Mouse (Mus musculus): ENCODE results near the gene Wwp2.
A peak's percentile ranks its signal among the peaks of the same experiment; 100 is the strongest.

The Wwp2 gene

DNA sequence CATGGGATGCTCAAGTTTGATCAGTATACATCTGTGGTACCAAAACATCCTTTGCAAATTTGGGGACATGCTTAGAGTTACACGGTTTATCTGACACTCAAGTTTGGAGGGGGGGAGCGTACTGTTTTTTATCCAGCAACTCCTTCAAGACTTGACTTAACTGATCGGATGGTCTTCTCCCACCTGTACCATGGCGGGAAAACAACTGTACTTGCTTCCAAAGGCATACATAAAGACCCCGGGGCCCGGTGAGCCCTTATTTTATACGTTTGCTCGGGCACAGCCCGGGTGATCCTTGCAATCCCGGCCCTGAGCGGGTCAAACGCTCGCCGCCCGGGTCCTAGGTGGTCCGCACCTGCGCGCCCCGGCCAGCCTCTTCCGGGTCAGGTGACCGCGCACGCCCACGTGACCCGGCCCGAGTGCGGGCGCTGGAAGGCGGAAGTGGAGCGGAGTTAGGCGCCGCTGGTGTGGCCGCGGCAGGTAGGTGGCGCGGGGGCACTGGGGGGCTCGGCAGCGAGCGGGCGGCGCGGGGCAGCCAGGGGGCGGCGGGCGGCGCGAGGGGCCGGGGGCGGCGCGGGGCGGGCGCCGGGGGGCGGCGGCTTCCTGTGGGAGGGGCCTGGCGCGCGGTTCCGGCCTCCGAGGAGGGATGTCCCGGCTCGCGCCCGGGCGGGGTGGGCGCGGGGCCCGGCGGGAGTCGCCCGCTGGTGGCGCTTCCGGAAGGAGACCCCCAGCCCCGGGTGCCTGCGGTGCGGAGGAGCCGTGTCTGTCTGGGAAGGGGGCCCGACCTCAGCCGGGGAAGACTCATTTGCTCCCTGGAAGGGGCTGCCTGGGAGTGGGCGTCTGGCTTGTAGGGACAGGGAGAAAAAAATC, at the start of gene Wwp2:
Wwp2 (plus strand) TSS at position 404 of the 870 bp plus-strand sequence.
- no peak for DNase-seq (ENCODE audit: low read depth)

DNA sequence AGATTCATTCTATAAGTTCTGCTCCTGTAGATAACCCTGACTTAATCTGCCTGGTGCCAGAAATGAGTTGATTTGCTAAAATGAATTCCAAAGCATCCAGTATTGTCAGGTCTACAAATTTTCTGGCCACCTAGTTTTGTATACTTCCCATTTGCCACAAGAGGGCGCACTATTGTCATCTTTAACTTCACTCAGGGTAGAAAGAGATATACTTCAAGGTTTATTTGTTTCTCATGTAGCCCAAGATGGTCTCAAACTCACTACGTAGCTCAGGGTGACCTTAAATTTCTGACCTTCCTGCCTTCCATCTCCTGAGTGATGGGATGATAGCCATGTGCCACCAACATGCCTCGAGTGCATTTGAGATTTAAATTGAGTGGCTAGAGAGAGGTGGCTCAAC, 49.5 kb upstream of the Wwp2 start:
- peak; percentile 58 for DNase-seq (ENCODE audit: low read depth)

DNA sequence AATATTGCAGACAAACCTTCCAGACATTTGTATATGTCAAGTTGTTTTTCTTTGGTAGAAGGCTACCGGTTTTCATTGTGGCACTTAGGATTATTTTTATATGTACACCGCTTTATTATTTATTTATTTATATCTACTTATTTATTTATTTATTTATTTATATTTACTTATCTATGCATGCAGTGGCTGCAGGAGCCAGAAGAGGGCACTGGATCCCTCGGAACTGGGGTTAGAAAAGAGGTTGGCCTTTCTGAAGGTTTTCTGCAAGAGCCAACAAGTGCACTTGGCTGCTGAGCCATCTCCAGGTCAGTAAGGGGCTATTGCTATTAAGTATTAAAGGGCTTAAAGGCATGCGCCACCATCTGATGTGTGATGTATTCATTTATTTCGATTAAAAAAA, 48.3 kb upstream of the Wwp2 start:
- no peak for DNase-seq (ENCODE audit: low read depth)

DNA sequence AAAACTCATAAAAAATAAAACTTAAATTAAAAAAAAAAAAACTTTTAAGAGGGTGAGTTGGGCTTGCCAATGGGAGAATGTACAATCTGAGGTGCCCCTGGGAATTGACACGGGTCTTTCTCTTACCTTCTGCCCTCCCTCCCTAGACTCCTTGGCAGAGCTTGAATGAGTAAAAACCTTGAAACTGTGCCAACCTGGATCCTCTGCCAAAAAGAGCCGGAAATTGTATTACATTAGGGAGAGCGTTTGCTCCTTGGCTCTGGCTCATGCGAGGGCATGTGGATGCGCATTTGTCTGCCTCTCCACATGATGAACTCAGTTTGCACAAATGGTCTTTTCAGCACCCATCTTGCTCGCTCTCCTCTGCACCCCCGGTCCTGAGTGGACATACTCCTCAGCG, 46.6 kb upstream of the Wwp2 start:
- no peak for DNase-seq (ENCODE audit: low read depth)

DNA sequence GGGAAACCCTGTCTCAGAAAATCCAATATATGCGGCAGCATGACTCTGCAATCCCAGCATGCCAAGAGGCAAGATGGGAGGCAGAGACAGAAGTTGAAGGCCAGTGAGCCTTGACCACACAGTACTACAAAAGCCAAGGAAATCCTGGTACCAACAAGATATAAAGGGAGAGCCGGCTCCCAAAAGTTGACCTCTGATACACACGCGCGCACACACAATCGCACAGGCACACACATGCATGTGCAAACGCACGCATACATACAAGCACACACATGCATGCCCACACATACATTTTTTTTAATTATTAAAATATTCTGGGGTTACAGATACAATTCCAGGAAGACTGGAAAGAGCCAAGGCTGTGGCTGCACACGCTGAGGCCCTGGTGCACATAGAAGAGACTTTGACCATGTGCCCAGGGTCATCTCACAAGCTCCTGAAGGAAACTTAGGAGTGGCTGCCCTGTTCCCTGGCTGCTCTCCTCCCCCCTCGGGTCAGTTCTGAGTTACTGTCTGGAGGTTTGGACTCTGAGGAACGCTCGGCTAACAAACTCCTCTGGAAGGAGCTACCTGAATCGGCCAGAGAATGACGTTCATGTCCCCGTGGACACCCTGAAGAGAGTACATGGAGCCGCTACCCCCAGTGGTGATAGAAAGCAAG, 45.6 kb upstream of the Wwp2 start:
- no peak for DNase-seq (ENCODE audit: low read depth)

DNA sequence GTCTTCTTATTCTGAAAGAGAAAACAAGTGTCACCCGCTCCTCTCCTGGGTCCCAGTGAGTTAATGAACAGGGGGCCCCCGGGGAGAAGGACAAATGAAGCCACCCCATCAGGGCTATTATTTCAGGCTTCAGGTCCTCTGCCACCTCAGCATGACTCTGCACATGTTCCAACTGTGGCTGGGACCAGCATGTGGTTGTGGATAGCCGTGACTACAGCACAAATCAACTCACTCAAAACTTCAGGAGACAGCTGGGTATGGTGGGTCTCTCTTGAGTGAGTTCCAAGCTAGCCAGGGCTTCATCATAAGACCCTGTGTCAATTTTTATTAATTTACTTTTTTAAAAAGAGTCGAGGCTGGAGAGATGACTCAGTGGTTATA, 45.0 kb upstream of the Wwp2 start:
- no peak for DNase-seq (ENCODE audit: low read depth)

DNA sequence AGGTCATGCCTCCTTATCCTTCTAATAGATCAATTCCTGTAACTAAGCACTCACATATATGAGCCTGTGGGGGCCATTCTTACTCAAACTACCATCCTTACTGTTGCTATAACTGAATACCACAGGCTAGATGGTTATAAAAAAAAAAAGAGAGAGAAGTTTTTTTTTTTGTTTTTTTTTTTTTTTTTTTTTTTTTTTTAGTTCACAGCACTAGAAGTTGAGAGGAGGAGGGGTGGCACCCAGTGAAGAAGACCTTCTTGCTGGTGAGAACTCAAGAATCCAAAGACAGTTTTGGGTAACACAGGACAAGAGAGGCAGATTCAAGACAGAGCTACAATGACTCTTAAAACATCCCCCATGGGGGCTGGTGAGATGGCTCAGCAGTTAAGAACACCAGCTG, 40.8 kb upstream of the Wwp2 start:
- DNase-seq (ENCODE audit: low read depth): no peak

DNA sequence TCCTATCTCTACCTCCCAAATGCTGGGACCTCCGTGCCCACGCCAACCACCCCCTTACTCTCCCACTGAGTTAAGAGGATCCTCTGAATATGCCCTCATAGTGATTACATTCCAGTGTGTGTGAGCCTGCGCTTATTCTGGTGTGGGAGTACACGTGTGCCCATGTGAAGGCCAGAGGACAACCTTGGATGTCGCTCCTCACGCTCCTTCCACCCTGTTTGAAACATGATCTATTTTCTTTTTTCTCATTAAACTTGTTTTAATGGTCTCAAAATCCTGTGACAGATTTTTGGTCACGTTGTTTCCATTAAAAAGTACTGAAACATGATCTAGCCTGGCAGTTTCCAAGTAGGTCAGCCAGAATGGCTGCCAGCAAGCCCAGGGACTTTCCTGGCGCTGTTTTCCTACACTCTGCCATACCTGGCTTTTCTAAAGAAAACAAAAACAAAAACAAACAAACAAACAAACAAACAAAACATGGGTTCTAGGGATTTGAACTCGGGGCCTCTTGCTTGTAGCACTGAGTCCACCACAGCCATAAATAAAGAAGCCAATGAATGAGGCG, 40.0 kb upstream of the Wwp2 start:
- DNase-seq (ENCODE audit: low read depth): no peak

DNA sequence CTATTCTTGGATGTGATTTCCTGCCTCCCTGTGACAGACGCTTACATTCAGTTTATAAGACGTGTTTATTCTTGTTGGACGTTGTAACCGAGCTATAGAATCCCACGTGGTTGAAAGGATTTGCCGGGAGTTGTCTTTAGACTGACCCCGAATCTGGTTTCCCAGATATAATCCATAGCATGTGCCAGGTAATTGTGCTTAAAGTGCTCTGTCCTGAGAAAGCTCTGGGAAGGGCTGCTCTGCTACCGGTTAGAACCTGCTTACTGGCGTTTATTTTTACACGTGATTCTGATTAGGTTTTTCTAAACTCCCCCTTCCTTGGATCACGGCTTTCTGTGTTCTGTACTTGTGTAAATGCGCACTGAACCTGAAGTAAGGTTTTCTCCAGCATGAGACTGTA, 38.5 kb upstream of the Wwp2 start:
- DNase-seq (ENCODE audit: low read depth): no peak

DNA sequence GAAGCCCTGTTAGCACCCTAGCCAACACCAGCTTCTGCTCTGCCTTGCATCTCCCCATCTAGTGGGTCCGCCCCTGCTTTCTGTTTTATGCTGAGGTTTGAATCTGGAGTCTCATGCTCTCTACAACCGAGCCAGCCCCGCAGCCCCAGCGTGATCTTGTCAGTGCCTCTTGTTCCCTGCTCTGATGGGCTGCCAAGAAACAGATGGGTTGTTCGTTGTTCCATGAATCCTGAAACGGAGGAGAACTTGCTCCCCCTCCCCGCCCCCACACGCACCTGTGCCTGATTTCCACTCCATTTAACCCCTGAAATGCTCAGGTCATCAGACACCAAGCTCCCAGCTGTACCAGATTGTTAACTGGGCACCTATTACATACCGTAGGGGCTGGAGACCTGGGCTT, 36.7 kb upstream of the Wwp2 start:
- DNase-seq (ENCODE audit: low read depth): no peak

DNA sequence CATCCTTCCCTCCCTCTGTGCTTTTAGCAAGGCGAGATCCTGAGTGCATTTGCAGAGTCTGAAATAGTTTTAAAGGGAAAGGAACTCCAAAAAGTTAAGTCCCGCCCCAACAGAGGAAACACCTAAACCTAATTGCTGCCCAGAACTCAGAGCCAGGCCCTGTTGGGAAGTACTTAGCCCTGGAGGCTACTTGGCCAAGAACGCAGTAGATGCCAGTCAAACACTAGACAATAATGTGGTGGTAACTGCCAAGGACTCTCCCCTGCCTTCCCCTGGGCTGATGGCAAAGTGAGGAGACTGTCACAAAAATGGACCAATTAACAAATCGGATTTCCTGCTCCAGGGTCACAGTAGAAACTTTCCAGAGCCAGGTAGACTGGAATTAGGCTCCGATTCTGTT, 34.3 kb upstream of the Wwp2 start:
- DNase-seq (ENCODE audit: low read depth): no peak

DNA sequence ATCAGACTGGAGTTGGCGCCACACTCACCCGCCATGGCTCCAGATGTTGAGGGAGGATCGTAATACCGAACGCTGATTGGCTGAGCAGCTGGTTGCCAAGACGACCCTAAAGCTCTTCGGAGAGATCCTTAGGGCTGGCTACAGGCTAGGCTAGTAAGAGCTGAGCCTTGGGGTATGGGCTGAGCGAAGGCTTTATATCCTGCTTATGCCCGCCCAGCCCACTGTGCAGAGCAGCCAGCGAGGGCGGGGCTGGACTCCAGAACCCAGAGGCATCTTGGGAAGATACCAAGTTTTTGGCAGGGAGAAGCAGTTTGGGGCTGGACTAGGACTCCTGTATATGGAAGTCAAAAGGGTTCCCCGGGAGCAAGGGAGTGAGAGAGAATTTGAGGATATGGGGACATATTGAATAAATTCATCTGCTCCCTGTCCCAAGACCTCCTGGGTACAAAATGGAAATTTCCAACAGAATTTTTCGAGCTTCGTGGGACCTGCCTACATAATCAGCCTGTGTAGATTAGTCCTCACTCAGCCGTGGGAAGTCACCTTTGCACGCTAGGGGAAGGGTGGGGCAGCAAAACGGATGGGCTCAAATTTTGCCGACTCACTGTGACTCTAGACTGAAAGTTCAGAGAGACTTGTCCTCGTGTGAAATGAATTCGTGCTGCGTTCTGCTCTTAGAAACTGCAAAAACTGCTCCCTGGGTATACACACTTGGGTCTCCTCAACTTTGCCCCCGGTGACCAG, 33.0 kb upstream of the Wwp2 start, which contains the start of gene Nqo1:
Nqo1 (minus strand) TSS at position 169 of the 744 bp plus-strand sequence.
- DNase-seq (ENCODE audit: low read depth): peak; percentile 62

DNA sequence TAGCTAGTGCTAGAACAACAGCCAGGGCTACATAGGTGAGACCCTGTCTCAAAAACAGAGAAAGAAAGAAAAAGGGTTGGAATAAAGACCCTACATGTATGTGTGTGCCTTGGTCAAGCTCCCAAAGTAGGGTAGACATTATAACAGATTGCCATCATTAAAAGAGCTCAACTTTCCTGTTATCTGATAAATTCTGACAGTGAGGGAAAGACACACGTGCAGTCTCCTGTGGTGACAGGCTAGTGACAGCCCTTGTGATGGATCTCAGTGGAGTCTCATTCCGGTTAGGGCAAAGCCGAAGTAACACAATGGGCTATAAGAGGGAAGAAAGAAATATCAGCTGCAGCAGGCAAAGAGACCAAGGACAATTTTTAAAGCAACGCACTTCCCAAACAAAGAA, 32.1 kb upstream of the Wwp2 start:
- DNase-seq (ENCODE audit: low read depth): no peak

DNA sequence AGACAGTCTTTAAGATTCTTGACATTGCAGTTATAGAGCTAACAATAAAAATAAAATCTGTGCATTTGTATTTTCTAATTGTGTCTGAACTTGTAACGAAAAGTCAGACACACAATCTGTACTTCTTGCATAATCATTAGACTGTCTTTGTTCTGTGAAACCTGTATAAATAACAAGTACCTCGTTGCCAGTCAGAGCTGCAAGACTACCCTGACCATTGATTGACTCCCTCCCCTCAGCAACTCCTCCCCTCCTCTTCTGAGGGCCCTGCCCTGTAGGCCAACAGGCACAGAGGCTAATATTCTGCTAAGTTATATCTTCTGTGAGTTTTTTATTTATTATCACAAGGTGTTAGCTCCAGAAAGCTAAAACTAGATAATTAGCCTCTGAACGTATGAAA, 30.2 kb upstream of the Wwp2 start:
- DNase-seq (ENCODE audit: low read depth): no peak

DNA sequence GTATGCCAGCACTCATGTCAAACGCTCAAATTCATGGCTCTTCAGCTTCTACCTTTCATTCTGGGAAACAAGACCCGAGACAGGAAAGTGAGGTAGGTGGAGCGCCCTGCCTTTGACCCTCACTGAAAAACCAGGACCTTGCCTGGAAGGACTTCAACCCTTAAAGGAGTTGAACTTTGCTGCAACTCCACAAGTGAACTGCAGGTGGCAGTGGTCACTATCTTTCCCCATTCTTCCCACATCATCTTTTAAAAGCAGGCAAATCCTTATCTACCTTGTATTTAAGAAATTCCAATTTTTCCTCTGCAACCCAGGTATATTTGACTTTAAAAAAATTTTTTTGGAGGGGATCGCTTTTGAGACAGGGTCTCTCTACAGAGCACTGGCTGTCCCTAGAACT, 24.8 kb upstream of the Wwp2 start:
- no peak for DNase-seq (ENCODE audit: low read depth)

DNA sequence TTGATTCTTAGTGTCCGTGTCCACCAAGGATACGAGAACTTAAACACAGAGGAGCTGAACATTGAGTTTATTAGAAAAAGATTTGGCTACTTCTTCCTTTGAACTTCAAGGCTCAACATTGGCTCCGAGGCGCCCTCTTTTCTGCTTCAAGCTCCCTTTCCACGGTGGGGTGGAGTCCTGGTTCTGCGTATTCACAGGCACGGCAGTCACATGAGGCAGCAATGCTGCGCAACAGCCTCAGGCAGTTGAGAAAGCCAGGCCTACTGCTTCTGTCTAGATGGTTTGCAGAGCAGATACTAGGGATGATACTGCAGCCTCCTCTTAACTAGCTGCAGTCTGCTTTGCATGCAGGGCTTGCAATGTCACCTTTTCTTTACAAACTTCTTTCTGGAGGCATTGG, 23.6 kb upstream of the Wwp2 start:
- DNase-seq (ENCODE audit: low read depth): no peak

DNA sequence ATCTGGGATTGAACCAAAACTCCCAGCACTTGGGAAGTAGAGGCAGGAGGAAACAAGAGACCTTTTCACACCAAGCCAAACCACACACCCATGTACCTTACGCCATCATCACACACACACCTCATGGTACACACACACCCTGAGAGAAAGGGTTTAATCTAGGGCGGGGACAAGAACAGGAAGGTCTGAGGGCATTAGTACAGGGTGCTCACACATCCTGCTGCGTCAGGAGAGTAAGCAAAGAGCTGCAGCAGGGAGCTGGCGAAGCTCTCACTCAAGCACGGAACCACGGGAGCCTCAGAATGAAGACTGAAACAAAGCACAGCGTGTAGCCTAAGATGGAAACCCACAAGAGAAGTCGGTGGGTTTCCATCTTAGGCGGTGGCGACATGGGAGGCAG, 22.3 kb upstream of the Wwp2 start:
- no peak for DNase-seq (ENCODE audit: low read depth)

DNA sequence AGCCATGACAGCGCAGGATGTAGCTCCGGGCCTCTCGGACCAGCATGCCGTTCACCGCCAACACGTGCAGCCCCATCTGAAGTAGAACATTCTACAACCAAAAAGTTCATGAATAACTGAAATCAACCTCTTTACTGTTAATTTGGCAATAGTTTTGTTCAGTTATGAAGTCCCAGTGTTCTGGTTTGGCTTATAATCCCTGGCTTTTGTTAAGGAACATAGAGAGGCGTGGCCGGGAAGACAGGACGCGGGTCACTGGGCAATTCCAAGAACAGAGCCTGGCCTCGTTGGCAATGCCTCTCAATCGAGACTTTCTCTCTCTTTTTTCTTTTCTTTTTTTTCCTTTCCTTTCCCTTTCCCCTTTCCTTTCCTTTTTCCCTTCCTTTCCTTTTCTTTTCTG, 19.2 kb upstream of the Wwp2 start:
- DNase-seq (ENCODE audit: low read depth): no peak

DNA sequence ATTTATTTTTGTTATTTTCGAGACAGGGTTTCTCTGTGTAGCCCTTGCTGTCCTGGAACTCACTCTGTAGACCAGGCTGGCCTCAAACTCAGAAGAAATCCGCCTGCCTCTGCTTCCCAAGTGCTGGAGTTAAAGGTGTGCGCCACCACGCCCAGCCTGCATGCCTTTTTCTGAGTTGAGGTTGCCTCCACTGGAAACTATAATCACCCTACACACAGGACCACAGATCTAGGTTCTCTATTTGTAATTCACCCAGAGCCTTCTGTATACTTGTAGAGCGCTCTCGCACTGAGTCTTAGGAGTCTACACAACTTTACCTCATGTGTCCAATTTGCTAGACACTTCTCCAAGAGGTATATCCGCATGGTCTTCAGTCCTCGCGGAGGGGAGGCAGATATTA, 12.0 kb upstream of the Wwp2 start:
- DNase-seq (ENCODE audit: low read depth): no peak

DNA sequence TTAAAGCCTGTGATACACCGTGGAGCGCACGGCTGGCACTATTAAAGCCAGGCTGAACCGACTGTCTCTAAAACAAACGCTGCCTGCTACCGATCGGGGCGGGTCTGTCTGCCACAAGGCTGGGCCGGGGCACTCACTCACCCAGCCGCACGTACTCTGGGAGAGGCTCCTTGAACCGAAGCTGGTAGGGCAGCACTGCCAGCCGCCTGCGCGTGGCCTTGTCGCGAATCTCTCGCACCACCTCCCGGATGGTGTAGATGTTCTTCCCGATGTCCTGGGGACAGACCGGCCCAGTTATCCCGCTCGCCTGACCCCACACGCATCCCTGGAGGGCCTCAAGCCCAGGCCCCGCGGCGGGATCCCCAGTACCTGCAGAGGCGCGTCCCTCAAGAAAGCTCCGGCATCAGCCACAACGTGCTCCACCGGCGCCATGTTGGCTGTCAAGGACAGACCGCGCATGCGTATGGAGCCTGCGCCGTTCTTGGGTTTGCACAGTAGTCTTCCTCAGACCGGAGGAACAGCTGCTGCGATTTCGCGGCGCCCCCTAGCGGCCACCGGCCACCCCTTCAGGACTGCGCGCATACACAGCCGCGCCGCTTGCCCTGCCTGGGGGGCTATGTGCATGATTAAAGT, 11.5 kb upstream of the Wwp2 start, which contains the start of gene Nob1:
Nob1 (minus strand) TSS at position 455 of the 633 bp plus-strand sequence.
- peak; percentile 98 for DNase-seq (ENCODE audit: low read depth)

DNA sequence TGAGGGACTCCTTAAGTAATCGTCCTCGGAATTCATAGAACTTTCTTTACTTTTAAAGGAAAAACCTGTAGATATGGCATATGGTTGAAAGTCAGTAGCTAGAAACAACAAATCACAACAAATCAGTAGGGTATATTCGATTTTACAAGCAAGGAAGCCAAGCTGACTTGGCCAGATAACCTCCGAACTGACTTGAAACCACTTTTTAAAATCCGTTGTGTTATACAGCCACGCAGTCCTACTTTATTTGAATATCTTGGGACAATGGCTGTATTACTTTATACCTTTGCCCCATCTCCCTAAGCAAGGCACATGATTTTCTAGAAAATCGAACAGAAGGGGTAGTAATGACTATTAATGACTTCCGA, 11.0 kb upstream of the Wwp2 start:
- DNase-seq (ENCODE audit: low read depth): no peak

DNA sequence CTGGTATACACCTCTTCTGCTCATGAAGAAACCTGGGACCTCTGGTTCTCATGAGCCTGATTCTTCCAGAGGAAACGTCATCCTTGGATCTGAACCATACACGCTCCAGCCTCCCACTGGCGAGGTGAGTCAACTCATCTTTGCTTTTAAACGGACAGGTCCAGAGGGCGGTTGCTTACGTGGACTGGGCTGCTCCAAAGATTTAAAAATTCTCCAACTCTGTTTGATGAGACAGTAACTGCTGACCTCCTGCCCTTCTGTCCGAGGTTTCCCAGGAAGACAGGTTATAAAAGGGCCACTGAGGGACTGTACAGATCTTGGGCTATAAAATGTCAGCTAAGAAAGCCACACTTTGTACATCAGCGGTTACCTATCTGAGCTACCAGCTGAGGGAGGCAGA, 5.3 kb upstream of the Wwp2 start:
- DNase-seq (ENCODE audit: low read depth): no peak
